Mouse (Mus musculus) kidney, adult 2 months (tissue): ENCODE results near the gene Elfn2. TPM values are rescaled to one million over a fixed set of nuclear protein-coding genes. Genes with fewer than 3 reads are reported as not detected.

Source experiments
- DNase-seq: peaks from one replicate; pipeline ENCODE4 v3.0.0; 2021
- H3K27ac ChIP-seq: fragments of 200-500 bp; 2 replicates; pipeline ENCODE4 v1.5.1; 2012; ENCODE audit warnings: low read depth, low read length, control low read depth, inconsistent platforms; ENCODE audit not compliant: insufficient read depth
- H3K27me3 ChIP-seq: fragments of 200-500 bp; replicated peaks from 2 replicates; pipeline ENCODE4 v1.6.1; 2012; ENCODE audit warnings: mild to moderate bottlenecking, moderate library complexity, low read length, inconsistent platforms; ENCODE audit not compliant: control insufficient read depth, insufficient read depth
- H3K36me3 ChIP-seq: fragments of 200-500 bp; 2 replicates; pipeline ENCODE4 v1.6.1; 2012; ENCODE audit warnings: mild to moderate bottlenecking, moderate library complexity, low read length, inconsistent platforms; ENCODE audit not compliant: control insufficient read depth, insufficient read depth
- H3K4me1 ChIP-seq: fragments of 200-500 bp; 2 replicates; pipeline ENCODE4 v1.6.1; 2011; ENCODE audit warnings: low read length; ENCODE audit not compliant: control insufficient read depth, insufficient read depth
- H3K4me3 ChIP-seq: fragments of 200-500 bp; 2 replicates; pipeline ENCODE4 v1.5.1; 2011; ENCODE audit warnings: mild to moderate bottlenecking, low read depth, low read length, control low read depth; ENCODE audit not compliant: insufficient read depth
- CTCF ChIP-seq: fragments of 200-500 bp; conservative IDR thresholded peaks from 2 replicates; pipeline ENCODE4 v1.5.1; 2011; ENCODE audit warnings: low read depth, mild to moderate bottlenecking, control low read depth, low read length, moderate library complexity, mixed read lengths; ENCODE audit not compliant: insufficient read depth, insufficient read length
- POLR2A ChIP-seq: fragments of 200-500 bp; IDR thresholded peaks from one replicate; pipeline ENCODE4 v1.6.1; 2011; ENCODE audit warnings: low read depth, low read length, control low read depth
- WGBS: fragments of 180-500 bp; shearing (Covaris S2); methylation state at CpG from one replicate; pipeline ENCODE4 v1.1.7; 2018; 5-methylcytosine and 5-hydroxymethylcytosine counted together
- polyA plus RNA-seq: library from polyadenylated mRNA; depleted of rRNA; stranded (reverse); fragments of >200 nt; gene quantifications from 2 replicates; pipeline ENCODE4 v1.2.3, GENCODE M21; 2012

Gene Elfn2
- polyA plus RNA-seq, 1 experiment = 0.03 TPM

DNA sequence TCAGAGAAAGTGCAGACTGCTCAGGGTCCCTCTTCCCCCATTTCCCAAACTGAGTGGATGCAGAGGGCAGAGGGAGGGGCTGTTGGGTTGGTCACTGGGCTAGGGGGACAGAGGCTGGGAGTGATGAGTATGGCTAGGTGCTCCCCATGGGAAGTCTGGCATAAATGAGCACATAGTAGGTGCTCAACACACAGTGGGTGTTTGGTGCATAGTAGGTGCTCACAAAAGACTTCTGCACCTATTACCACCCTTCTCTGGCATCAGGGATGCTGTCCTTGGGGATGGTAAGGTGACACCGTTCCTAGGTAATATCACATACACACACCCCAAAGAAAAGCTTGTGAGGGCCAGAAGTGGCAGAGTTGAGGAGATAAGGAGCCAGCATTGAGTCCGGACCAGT, 18.2 kb downstream of the Elfn2 start:
- TF ChIP-seq POLR2A (no peak), CTCF (no peak)
- H3K27ac ChIP-seq = no peak overlapping the region
- 83% methylated on average over 2 of the region's 2 CpGs for WGBS
- H3K4me1 ChIP-seq = no peaks in the 10 kb centered on the region
- no peak overlapping the region for H3K4me3 ChIP-seq
- no peaks in the 10 kb centered on the region for H3K27me3 ChIP-seq
- no peaks in the 10 kb centered on the region for H3K36me3 ChIP-seq
- DNase-seq = no peak

DNA sequence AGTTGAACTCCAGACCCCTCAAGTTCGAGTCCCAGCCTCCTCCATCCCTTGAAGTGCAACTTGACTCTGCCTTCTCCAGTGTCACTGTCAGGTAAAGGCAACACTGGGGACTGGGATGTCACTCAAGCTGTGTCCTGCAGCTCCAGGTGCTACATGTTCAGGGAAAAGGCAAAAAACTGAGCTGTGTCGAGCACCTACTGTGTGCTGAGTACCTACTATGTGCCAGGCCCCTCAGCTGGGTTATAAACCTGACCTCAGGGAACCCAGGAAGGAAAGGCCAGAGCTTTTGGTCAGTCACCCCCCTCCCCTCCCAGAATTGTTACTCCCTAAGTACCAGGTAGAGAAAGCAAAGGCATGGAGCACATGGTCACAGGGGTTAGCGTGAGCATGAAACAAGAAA, 19.1 kb downstream of the Elfn2 start:
- TF ChIP-seq POLR2A = no peak
- TF ChIP-seq CTCF = no peak
- H3K4me1 ChIP-seq = no peaks in the 10 kb centered on the region
- no peak for DNase-seq

DNA sequence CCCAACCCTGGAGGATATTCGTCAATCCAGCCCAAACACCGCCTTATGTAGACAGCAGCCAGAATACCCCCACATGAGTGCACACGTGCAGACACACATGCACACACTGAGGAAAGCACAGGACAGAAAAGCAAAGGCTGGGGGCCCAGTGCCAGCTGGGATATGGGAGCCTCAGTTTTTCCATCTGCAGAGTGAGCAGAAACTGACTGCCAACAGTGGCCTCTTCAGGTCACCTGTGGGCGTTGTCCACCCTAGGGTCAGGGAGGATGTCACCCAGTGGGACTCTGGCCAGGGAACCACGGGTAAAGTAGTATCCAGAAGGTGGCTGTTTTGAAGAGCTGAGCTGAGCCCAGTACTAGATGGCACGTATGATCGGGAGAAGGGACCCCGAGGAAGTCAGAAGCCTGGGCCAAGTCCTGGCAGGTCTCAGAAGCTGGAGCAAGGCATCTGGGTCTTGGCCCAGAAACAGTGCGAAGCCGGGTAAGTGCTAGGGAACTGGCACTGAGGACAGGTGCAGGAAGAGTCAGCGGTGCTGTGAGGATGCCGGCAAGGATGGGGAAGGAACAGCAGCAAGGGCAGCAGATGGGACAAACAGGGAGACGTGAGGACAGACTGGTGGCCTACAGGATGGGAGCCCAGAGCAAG, 20.0 kb downstream of the Elfn2 start:
- Histone ChIP-seq H3K36me3 (no peaks in the 10 kb centered on the region), H3K4me1 (no peaks in the 10 kb centered on the region), H3K4me3 (no peak overlapping the region), H3K27me3 (no peaks in the 10 kb centered on the region), H3K27ac (no peak overlapping the region)
- TF ChIP-seq POLR2A (no peak), CTCF (no peak)
- WGBS = 77% methylated on average over 13 of the region's 13 CpGs
- no peak for DNase-seq

More for the DNA sequence above, 19.1 kb downstream of the Elfn2 start:
- no peaks in the 10 kb centered on the region for H3K36me3 ChIP-seq
- no peaks in the 10 kb centered on the region for H3K27me3 ChIP-seq
- no peak overlapping the region for H3K27ac ChIP-seq
- H3K4me3 ChIP-seq = no peak overlapping the region
- WGBS = 42% methylated on average over 3 of the region's 3 CpGs

DNA sequence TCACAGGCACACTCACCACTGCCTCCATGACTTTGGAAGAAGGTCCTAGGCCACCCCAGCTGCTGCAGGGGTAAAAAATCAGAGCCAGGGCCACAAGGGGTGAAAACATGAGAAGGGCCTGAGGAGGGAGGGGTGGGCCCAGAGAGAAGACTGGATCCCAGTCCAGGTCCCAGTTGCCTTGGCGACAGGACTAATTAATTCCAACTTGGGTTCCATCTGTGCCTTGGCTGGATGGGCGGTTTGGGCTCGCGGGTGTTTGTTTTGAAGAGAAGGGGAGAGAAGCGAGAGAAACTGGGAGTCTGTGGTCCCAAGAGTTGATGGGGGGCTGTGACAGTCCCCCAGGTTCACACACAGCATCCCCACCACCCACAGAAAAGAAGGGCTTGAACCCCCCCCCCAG, 20.5 kb downstream of the Elfn2 start:
- Histone ChIP-seq H3K4me3 (no peak overlapping the region), H3K27me3 (no peaks in the 10 kb centered on the region), H3K4me1 (no peaks in the 10 kb centered on the region), H3K36me3 (no peaks in the 10 kb centered on the region), H3K27ac (no peak overlapping the region)
- 43% methylated on average over 5 of the region's 5 CpGs for WGBS
- DNase-seq = no peak
- TF ChIP-seq POLR2A (no peak), CTCF (no peak)

DNA sequence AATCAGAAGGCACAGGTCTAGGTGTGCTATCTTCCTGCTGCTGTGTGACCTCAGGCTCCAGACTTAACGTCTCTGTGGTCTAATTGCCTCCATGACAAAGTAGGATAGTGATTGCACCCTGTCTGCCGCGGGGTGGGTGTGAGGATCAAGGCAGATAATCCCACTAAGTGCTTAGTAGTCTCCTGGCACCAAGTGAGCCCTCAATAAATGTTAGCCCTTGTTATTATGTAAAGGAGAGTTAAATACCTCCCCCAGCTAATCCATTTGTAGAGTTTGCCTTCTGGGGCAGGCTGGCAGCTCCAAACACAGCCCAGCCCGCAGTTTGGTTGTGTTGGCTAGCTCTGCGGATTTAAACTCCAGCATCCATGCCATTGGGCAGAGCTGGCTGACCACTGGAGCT, 22.8 kb downstream of the Elfn2 start:
- Histone ChIP-seq H3K27ac (no peak overlapping the region), H3K27me3 (no peaks in the 10 kb centered on the region), H3K36me3 (no peaks in the 10 kb centered on the region), H3K4me3 (no peak overlapping the region), H3K4me1 (no peaks in the 10 kb centered on the region)
- TF ChIP-seq CTCF = no peak
- no peak for TF ChIP-seq POLR2A
- no peak for DNase-seq
- 12% methylated on average over 5 of the region's 5 CpGs for WGBS

DNA sequence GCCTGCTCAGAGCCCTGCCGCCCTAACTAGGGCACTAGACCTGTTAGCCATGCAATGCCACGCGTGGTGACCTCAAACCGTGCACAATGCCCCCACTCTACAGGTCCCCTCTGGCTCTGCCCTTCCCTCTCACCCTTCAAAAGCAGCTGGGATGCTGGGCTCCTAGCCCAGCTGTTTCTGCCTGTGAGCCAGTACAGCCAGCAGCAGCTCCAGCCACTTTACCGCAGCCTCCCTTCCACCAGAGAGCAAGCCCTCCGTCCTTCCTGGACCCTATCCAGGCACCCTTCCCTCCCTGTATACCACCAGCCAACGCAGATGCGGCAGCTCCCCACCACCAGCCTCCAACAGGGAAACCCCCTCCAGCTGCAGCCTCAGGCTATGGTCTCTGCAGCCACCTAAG, 26.1 kb downstream of the Elfn2 start:
- no peak overlapping the region for H3K4me3 ChIP-seq
- no peak overlapping the region for H3K27ac ChIP-seq
- WGBS = 58% methylated on average over 8 of the region's 8 CpGs
- DNase-seq = no peak
- H3K36me3 ChIP-seq = no peaks in the 10 kb centered on the region
- no peaks in the 10 kb centered on the region for H3K4me1 ChIP-seq
- H3K27me3 ChIP-seq = no peaks in the 10 kb centered on the region
- no peak for TF ChIP-seq CTCF
- TF ChIP-seq POLR2A = no peak

DNA sequence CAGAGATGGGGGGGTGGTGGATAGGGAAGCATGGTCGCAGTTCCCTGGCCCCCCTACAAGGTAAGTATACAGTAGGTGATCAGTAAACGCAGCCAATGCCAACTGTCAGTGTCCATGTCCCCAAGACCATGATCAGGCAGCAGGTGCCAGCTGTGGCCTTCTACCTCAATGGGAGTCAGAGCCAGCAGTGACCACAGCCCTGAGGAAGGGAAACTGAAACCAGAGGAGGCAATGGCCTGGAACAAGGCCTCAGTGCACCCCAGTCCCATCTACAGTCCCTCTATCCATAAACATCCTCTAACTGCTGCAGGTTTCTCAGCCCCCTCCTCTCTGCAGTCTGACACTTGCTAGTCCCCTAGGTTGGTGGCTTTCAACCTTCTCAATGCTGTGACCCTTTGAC, 27.9 kb downstream of the Elfn2 start:
- Histone ChIP-seq H3K4me1 (no peaks in the 10 kb centered on the region), H3K4me3 (no peak overlapping the region), H3K27me3 (no peaks in the 10 kb centered on the region), H3K36me3 (no peaks in the 10 kb centered on the region), H3K27ac (no peak overlapping the region)
- no peak for TF ChIP-seq POLR2A
- no peak for DNase-seq
- WGBS = 50% methylated on average over 2 of the region's 2 CpGs
